Mouse (Mus musculus): Measurements from ENCODE around the gene Edn2.

GRCm38 (mm10) chr4:120131441-120132220, 29.4 kb upstream of the Edn2 start:
- no peak for TF ChIP-seq CTCF (IDR thresholded peaks at IDR 0.05; ENCODE audit: control insufficient read depth, insufficient read depth, insufficient replicate concordance, low read depth, low read length)
- TF ChIP-seq POLR2A (IDR thresholded peaks at IDR 0.05; ENCODE audit: control insufficient read depth, low read depth, low read length): no peak

Measured in testis, adult 2 months (tissue).